Mouse (Mus musculus) brain, embryonic 14.5 days (tissue): ENCODE results near the gene Ptger4.

Source experiments
- CTCF ChIP-seq: fragments of 200-500 bp; IDR thresholded peaks from 2 replicates; pipeline ENCODE4 v1.5.1; 2012; ENCODE audit warnings: inconsistent platforms, mild to moderate bottlenecking, moderate library complexity, borderline replicate concordance; ENCODE audit not compliant: insufficient read depth, insufficient read length; ENCODE audit errors: extremely low read depth
- POLR2A ChIP-seq: fragments of 200-500 bp; IDR thresholded peaks from 2 replicates; pipeline ENCODE4 v1.6.1; 2012; ENCODE audit warnings: mild to moderate bottlenecking, inconsistent platforms, borderline replicate concordance; ENCODE audit not compliant: poor library complexity, insufficient read depth, insufficient read length, severe bottlenecking; ENCODE audit errors: extremely low read depth

DNA sequence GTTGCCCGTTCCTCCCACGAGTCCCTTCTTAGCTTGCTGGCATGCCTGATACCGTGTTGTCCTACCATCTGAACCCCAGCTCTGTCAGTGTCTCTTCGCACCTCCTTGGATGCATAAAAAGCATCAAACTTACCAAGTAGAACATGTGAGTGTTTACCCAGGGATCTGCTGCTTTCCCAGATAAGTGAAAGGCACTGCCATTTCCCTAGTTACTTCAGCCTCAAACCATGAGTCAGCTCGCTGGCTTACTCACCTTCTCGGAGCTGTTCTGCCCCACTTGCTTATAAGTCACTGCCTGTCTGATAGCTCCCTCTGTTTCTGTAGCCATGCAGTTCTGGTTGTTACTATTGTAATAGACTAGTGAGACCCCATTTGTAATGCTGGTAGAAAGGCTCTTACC, 49.5 kb downstream of the Ptger4 start:
- TF ChIP-seq CTCF, result no peak
- TF ChIP-seq POLR2A, result no peak
